Mouse (Mus musculus): Measurements from ENCODE around the gene Slc40a1. TPM values are rescaled to one million over a fixed set of nuclear protein-coding genes. Genes with fewer than 3 reads are reported as not detected.

The Slc40a1 gene
- polyA plus RNA-seq, 2 experiments = 43.8 to 121 TPM

- peak in 1 of 3 experiments; percentile 6 for DNase-seq (ENCODE audit: low read depth in 3 of 3, low spot score in 3 of 3)
- Histone ChIP-seq H3K27ac (no peak overlapping the region), H3K4me2 (ENCODE audit: low read depth) (no peak overlapping the region), H3K4me1 (replicated peaks; ENCODE audit: control insufficient read depth in 2 of 2, insufficient read depth in 2 of 2, low read length in 1 of 2) (peaks cover 0 to 8% of the 10 kb centered on the region in 2 experiments; a peak in 2 of 4 replicates), H3K4me3 (ENCODE audit: insufficient read depth in 1 of 2, low read depth in 2 of 2, low read length in 2 of 2) (no peak overlapping the region), H3K9ac (replicated peaks) (no peak overlapping the region), H3K9me3 (ENCODE audit: control insufficient read depth, low read length) (no peaks in the 10 kb centered on the region), H3K27me3 (ENCODE audit: control insufficient read depth, insufficient read depth, low read length) (no peaks in the 10 kb centered on the region), H3K36me3 (replicated peaks; ENCODE audit: control insufficient read depth, insufficient read depth, low read depth) (peaks cover 20% of the 10 kb centered on the region)
- peak; percentile 43 for ATAC-seq (ENCODE audit: insufficient read depth)
- 32% methylated on average over 5 of the region's 5 CpGs for WGBS (ENCODE audit: insufficient replicate concordance)
- TF ChIP-seq EP300 (IDR thresholded peaks at IDR 0.05; ENCODE audit: low read depth) = no peak
- TF ChIP-seq CTCF (IDR thresholded peaks at IDR 0.05; ENCODE audit: low read depth) = no peak
Observed at GRCm38 (mm10) chr1:45905107-45905821, 21.1 kb downstream of the Slc40a1 start.

DNA sequence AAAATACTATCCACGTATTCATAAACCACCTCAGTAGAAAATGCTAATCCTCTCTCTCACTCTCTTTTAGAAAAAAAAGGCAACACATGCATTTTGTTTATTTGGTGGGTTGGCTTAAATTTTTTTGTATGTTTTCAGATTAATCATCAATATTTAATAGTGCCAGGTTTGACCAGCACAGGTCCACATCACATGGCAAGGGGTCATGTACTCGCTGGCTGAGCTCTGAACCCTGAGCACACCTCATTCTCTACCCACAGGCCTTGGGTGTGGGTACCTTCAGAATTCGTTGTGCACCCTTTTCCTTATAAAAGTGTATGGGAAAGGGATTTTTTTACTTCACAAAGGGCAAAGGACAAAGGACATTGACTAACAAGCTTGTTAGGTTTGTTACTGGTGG, 22.2 kb downstream of the Slc40a1 start:
- DNase-seq (ENCODE audit: low read depth in 3 of 3, low spot score in 3 of 3) (no peak), ATAC-seq (ENCODE audit: insufficient read depth) (no peak)
- Histone ChIP-seq H3K9ac (replicated peaks) (no peak overlapping the region), H3K4me1 (replicated peaks; ENCODE audit: control insufficient read depth in 2 of 2, insufficient read depth in 2 of 2, low read length in 1 of 2) (peaks cover 0 to 8% of the 10 kb centered on the region in 2 experiments; a peak in 2 of 4 replicates), H3K27me3 (ENCODE audit: control insufficient read depth, insufficient read depth, low read length) (no peaks in the 10 kb centered on the region), H3K9me3 (ENCODE audit: control insufficient read depth, low read length) (no peaks in the 10 kb centered on the region), H3K4me3 (ENCODE audit: insufficient read depth in 1 of 2, low read depth in 2 of 2, low read length in 2 of 2) (no peak overlapping the region), H3K27ac (no peak overlapping the region), H3K4me2 (ENCODE audit: low read depth) (no peak overlapping the region), H3K36me3 (replicated peaks; ENCODE audit: control insufficient read depth, insufficient read depth, low read depth) (peaks cover 13% of the 10 kb centered on the region)
- TF ChIP-seq CTCF (IDR thresholded peaks at IDR 0.05; ENCODE audit: low read depth) (no peak), EP300 (IDR thresholded peaks at IDR 0.05; ENCODE audit: low read depth) (no peak)
- 68% methylated on average over 3 of the region's 3 CpGs for WGBS (ENCODE audit: insufficient replicate concordance)

DNA sequence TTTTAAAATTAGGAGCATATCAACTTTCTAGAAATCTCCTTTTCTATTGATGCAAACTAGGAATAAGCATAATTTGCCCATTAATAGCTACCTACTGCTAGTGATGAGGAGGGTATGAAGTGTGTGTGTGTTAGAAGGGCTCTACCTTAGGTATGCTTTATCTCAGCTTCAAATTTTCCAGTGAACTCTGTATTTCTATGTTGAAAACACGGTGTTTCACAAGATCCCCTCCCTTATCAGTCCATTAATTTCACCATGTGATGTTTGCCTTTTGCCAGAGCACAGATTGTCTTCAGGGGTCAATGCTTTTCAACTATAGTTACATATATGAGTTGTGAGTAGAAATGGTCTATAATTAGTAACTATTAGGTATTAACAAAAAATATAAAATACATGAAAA, 28.3 kb downstream of the Slc40a1 start:
- Histone ChIP-seq H3K36me3 (replicated peaks; ENCODE audit: control insufficient read depth, insufficient read depth, low read depth) (no peaks in the 10 kb centered on the region), H3K27me3 (ENCODE audit: control insufficient read depth, insufficient read depth, low read length) (no peaks in the 10 kb centered on the region), H3K9ac (replicated peaks) (no peak overlapping the region), H3K4me1 (replicated peaks; ENCODE audit: control insufficient read depth in 2 of 2, insufficient read depth in 2 of 2, low read length in 1 of 2) (no peaks in the 10 kb centered on the region), H3K4me3 (ENCODE audit: insufficient read depth in 1 of 2, low read depth in 2 of 2, low read length in 2 of 2) (no peak overlapping the region), H3K4me2 (ENCODE audit: low read depth) (no peak overlapping the region), H3K27ac (no peak overlapping the region), H3K9me3 (ENCODE audit: control insufficient read depth, low read length) (no peaks in the 10 kb centered on the region)
- ATAC-seq (ENCODE audit: insufficient read depth) (no peak), DNase-seq (ENCODE audit: low read depth in 3 of 3, low spot score in 3 of 3) (no peak)
- WGBS (ENCODE audit: insufficient replicate concordance) = 24% methylated on average over 1 of the region's 1 CpGs
- no peak for TF ChIP-seq EP300 (IDR thresholded peaks at IDR 0.05; ENCODE audit: low read depth)
- TF ChIP-seq CTCF (IDR thresholded peaks at IDR 0.05; ENCODE audit: low read depth) = no peak

- 69% methylated on average over 6 of the region's 6 CpGs for WGBS (ENCODE audit: insufficient replicate concordance)
- Histone ChIP-seq H3K27me3 (ENCODE audit: control insufficient read depth, insufficient read depth, low read length) (no peaks in the 10 kb centered on the region; the same call in 1 of the 2 replicates), H3K27ac (no peak overlapping the region), H3K9ac (replicated peaks) (no peak overlapping the region), H3K9me3 (ENCODE audit: control insufficient read depth, low read length) (no peaks in the 10 kb centered on the region), H3K4me3 (ENCODE audit: insufficient read depth in 1 of 2, low read depth in 2 of 2, low read length in 2 of 2) (no peak overlapping the region), H3K4me2 (ENCODE audit: low read depth) (no peak overlapping the region), H3K36me3 (replicated peaks; ENCODE audit: control insufficient read depth, insufficient read depth, low read depth) (no peaks in the 10 kb centered on the region), H3K4me1 (replicated peaks; ENCODE audit: control insufficient read depth in 2 of 2, insufficient read depth in 2 of 2, low read length in 1 of 2) (no peaks in the 10 kb centered on the region)
- TF ChIP-seq EP300 (IDR thresholded peaks at IDR 0.05; ENCODE audit: low read depth) = no peak
- TF ChIP-seq CTCF (IDR thresholded peaks at IDR 0.05; ENCODE audit: low read depth) = no peak
- DNase-seq (ENCODE audit: low read depth in 3 of 3, low spot score in 3 of 3) (no peak), ATAC-seq (ENCODE audit: insufficient read depth) (no peak)
Observed at GRCm38 (mm10) chr1:45894168-45894912, 32.0 kb downstream of the Slc40a1 start.

GRCm38 (mm10) chr1:45891986-45892385, 34.3 kb downstream of the Slc40a1 start:
- 15% methylated on average over 2 of the region's 2 CpGs for WGBS (ENCODE audit: insufficient replicate concordance)
- Histone ChIP-seq H3K9ac (replicated peaks) (no peak overlapping the region), H3K27me3 (ENCODE audit: control insufficient read depth, insufficient read depth, low read length) (no peaks in the 10 kb centered on the region; the same call in 1 of the 2 replicates), H3K9me3 (ENCODE audit: control insufficient read depth, low read length) (no peaks in the 10 kb centered on the region), H3K4me3 (ENCODE audit: insufficient read depth in 1 of 2, low read depth in 2 of 2, low read length in 2 of 2) (no peak overlapping the region), H3K4me1 (replicated peaks; ENCODE audit: control insufficient read depth in 2 of 2, insufficient read depth in 2 of 2, low read length in 1 of 2) (no peaks in the 10 kb centered on the region), H3K36me3 (replicated peaks; ENCODE audit: control insufficient read depth, insufficient read depth, low read depth) (no peaks in the 10 kb centered on the region), H3K27ac (no peak overlapping the region), H3K4me2 (ENCODE audit: low read depth) (no peak overlapping the region)
- DNase-seq (ENCODE audit: low read depth in 3 of 3, low spot score in 3 of 3) (no peak), ATAC-seq (ENCODE audit: insufficient read depth) (no peak)
- TF ChIP-seq EP300 (IDR thresholded peaks at IDR 0.05; ENCODE audit: low read depth) (no peak), CTCF (IDR thresholded peaks at IDR 0.05; ENCODE audit: low read depth) (no peak)

Measured in liver, embryonic 14.5 days (tissue).